Mouse (Mus musculus) kidney, adult 2 months (tissue): Measurements from ENCODE around the gene 3110001I22Rik.

Experiments used
- CTCF ChIP-seq: fragments of 200-500 bp; conservative IDR thresholded peaks from 2 replicates; pipeline ENCODE4 v1.5.1; 2011; ENCODE audit warnings: low read depth, mild to moderate bottlenecking, control low read depth, low read length, moderate library complexity, mixed read lengths; ENCODE audit not compliant: insufficient read depth, insufficient read length
- POLR2A ChIP-seq: fragments of 200-500 bp; IDR thresholded peaks from one replicate; pipeline ENCODE4 v1.6.1; 2011; ENCODE audit warnings: low read depth, low read length, control low read depth

DNA sequence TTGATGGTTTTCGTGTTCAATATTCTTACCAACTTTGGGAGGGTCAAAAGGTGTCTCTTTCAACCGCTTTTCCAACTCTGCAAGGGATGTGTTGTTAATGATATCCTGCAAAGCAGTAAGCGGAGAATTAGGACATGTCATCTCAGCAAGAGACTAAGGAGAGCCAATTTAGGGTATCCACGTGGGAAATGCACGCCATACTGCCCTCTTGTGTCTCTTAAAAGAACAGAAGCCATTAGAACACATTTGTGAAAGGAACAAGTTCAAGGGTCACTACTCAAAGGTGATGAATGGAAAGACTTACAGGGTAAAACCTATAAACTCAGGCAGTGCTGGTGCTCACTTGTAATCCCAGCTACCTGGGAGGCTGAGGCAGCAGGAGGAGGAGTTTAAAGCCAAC is 43.4 kb upstream of the 3110001I22Rik start:
- TF ChIP-seq POLR2A = no peak
- no peak for TF ChIP-seq CTCF
